ENCODE assay signal across 8 mouse cellular contexts in the genomic region with DNA sequence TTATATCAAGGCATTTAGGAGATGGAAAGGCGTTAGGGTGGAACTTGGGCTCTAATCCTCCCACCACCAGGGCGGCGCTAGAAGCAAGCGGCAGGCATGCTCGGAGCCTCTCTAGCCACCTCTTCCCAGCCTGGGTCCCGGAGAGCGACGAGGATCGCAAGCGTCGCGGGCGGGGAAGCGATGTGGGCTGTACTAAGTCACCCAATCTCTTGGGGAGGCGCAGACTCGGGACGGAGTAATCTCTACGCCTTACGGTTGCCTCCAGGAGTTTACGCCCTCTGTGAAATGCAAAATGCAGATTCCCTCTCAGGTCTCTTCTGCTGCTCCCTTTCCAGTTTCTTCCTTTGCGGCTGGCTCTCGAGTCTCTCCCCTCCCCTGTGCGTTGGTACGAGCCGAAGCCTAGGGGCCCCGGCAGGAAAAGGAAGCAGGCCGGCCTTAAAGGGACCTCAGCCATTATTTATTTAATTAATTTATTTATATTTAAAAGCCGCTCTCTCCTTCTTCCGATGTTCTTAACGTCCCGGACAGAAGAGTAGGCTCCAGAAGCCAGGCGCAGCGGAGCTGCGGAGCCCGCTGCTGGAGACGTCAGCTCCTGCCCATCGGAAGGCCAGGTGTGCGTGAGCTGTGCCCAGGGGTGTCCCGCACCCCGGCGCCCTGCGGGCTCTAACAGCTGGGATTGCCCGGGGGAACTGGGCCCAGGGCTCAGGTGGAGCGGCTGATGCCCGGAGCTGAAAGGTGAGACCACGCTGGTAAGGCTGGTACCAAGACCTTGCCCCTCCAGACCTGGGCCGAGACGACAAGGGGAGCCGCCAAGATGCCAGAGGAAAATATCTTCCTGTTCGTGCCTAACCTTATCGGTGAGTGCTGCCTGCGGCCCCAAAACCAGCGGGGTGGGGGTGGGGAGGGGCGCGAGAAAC. TPM values are rescaled to one million over a fixed set of nuclear protein-coding genes. Genes with fewer than 3 reads are reported as not detected.
DNase-seq lines count a peak whose midpoint lies in the region; ATAC-seq lines count a peak whose summit lies in the region.

A gene (minus strand): TSS at position 149 of the 917 bp plus-strand sequence.

- DNase-seq in Muller cell, postnatal 12 days (ENCODE audit: inconsistent ontology term) = peak; percentile 98
- DNase-seq in cerebellum, adult 9-11 months = peak; percentile 96
- DNase-seq in frontal cortex, postnatal 10 days (ENCODE audit: low spot score in 2 of 2) = peak; percentile 89 to 95
- peak; percentile 95 to 100 for DNase-seq in layer of hippocampus, postnatal 25 days (ENCODE audit: extremely low spot score in 1 of 2, low spot score in 1 of 2)
- peak; percentile 96 for DNase-seq in lung, postnatal 25 days (ENCODE audit: low spot score)
- peak; percentile 98 for DNase-seq in retina, embryonic 14.5 days (ENCODE audit: low spot score)
- DNase-seq in thymus, postnatal 4 days = peak; percentile 99

- no peaks in the 10 kb centered on the region for H3K27me3 ChIP-seq in hindbrain, embryonic 13.5 days

- H3K36me3 ChIP-seq in hindbrain, embryonic 13.5 days = peaks cover 50% of the 10 kb centered on the region

- H3K4me3 ChIP-seq in hindbrain, embryonic 13.5 days = peak within 1 kb of the TSS; percentile 98

- ATAC-seq in hindbrain, embryonic 13.5 days (ENCODE audit: low FRiP score) = peak; percentile 94

- 1% methylated on average over 55 of the region's 55 CpGs for WGBS in hindbrain, embryonic 13.5 days

- H3K27ac ChIP-seq in hindbrain, embryonic 13.5 days = peak within 1 kb of the TSS; percentile 93

- H3K4me1 ChIP-seq in hindbrain, embryonic 13.5 days (replicated peaks) = peaks cover 23% of the 10 kb centered on the region

- peak within 1 kb of the TSS; percentile 93 for H3K4me2 ChIP-seq in hindbrain, embryonic 13.5 days

- H3K9ac ChIP-seq in hindbrain, embryonic 13.5 days = peak within 1 kb of the TSS; percentile 98

- no peaks in the 10 kb centered on the region for H3K9me3 ChIP-seq in hindbrain, embryonic 13.5 days

RNA-seq across cellular contexts. Expression of the gene that starts here (rescaled TPM):
- polyA plus RNA-seq in hindbrain, embryonic 13.5 days (2015; fragmentation: Nextera tagmentation; extraction: Ambion mirVana) = 1.2 and 1.4 TPM in 2 replicates
- not detected for total RNA-seq in layer of hippocampus, postnatal 25 days (2021)

Comparison
In these comparisons a context has a peak if more than half of its experiments do, and no peak if none do; other contexts are left out.
1. Peak in every context shown above with its lines: DNase-seq, ATAC-seq, H3K4me3 ChIP-seq and H3K27ac ChIP-seq.
2. Peak in DNase-seq in layer of hippocampus, postnatal 25 days; RNA of the gene not detected or under 1 TPM.